Mouse (Mus musculus): ENCODE results near the gene Kctd4. TPM values are rescaled to one million over a fixed set of nuclear protein-coding genes. Genes with fewer than 3 reads are reported as not detected.
"Not testable (repeated sequence)": the region's sequence is repeated elsewhere in the genome, so short reads cannot be mapped to it uniquely, and the experiment has no call there.

Gene Kctd4
- not detected for total RNA-seq (2021)
- long read RNA-seq, experiment 1: 0 reads
- long read RNA-seq, experiment 2: 0 reads

DNA sequence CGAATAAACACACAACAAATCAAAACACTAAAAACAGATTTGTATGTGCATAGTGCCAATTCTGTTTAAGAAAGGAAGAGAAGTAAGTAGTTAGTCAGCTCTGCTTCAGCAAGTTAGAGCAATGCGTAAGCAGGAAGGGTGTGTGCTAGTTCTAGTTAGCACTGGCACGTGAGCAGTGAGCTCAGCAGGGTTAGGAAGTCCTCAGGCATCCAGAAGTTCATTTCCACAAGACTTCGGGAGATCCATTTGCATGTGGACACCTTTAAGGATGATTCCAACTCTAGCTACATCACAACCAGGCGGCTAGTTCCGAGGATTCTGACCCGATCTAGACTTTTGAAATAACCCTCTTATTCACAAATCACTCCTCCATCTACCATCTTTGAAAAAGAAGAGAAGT lies at the start of gene Kctd4:
TSS of gene Kctd4 (plus strand) at position 244 of the 400 bp plus-strand sequence.
- DNase-seq (ENCODE audit: low spot score): no peak

DNA sequence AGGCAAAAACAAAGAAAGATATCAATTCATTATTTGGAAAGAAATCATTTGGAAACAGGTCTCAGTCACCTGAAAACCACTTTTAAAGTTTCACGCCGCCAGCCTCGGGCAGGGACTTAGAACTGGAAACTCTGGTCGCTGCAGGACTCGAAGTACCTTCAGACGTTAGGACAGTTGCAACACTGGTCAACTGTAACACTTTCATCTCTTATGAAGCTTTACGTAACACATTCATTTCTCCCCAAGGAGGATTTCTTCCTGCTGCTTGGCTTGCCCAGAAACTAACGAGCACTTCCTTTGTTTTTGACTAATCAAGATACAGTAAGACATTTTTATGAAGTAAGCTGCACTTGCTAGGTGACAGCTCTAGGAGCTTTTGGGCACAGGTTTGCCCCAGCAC lies 47.9 kb upstream of the Kctd4 start:
- DNase-seq (ENCODE audit: low spot score): no peak

DNA sequence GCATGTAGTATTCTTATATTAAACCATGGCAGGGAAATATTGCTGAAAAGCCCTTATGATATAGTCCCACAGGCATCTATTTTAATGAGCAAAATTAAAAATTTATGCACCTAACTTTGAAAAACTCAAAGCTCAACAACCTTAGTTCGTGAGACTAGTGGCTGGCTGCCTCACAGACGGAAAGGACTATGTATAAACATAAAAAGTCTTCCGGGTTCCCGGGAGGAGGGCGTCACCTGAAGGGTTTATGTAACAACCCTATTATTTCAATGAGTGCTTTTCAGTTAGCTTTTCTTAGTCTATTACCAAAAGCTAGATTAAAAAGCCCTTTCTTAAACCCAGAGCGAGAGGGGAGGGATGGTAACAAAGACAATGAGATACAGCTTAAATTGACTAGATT lies 42.8 kb upstream of the Kctd4 start:
- DNase-seq (ENCODE audit: low spot score): no peak

DNA sequence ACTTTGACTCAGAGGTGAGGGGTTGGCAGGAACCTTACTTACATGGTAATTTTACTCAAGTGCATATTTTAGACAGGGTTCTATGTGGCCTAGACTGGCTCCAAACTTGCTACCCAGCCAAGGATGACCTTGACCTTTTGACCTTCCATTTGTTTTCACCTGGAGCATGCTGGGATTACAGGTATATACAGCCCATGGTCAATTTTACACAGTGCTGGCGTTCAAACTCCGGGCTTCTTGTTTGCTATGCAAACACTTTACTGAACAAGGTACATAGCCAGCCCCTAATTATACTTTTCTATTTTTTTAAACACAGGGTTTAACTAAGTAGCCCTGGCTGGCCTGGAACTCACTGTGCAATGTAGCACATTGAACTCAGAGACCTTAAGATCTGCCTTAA lies 42.1 kb upstream of the Kctd4 start:
- no peak for DNase-seq (ENCODE audit: low spot score)

DNA sequence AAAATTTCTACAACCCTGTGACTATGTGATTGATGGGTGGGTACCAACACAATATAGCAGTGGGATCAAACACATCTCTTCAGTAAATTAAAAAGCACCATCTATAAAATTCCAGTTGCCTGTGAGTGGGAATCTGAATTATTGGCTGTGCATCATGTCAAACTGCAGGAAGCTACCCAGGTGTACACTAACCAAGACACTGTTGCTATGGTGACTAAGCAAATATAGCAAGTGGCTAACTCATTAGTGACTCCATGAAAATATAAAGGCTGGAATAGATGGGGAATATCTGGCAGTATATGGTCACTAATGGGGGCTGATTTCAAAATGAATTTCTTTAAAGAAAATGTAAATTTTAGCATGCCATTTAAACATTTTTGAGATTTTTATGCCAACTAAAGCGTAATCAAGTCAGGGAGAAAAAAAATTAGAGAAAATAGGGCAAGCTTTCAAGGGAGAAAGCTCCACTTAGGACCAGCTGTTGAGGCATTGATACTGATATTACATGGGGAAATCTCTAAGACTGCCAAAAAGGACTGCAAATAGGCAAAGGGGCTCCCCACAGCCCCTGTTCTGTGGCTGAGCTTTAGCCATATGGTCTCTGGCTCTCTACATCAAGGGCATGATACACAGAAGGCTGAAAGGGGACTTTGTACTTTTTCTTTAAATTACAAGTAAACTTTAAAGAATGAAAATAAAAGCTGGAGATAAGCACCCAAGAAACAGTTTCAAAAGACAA lies 31.3 kb upstream of the Kctd4 start:
- DNase-seq (ENCODE audit: low spot score): no peak

DNA sequence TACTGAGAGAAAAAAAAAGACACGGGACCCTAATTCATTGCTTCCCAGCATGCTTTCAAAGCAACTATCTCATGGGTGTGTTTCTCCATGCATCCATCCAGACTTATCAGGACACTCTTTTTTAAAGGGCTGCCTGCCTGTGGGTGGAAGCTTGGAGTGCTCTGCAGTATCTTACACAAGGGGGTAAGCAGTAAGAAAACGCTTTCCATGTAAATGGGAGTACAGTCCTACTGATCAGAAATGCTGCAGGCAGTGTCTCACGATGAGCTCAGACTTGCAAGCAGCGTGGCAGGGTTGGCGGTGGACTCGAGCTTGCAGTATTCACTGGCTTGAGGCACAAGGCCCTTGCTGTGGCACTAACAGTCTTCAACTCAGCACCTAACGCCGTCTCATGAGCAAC lies 25.1 kb upstream of the Kctd4 start:
- DNase-seq (ENCODE audit: low spot score): not testable (repeated sequence)

DNA sequence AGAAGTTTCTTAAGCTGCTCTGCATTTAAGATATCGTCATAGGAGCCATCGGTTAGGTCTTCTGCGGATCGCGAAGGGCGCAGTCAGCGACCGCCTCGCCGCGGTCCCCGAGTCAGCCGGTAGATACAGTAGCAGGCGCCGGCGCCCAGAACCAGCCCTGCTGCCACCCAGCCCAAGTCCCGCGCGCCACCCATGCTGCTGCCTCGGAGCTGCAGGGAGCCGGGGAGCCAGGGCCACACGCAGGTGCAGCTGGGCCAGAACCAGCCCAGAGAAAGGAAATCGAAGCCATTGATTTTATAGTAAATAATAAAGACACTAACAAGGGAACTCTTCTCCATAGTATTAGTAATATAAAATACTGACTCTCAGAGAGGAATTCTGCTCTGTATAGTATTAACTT lies 23.5 kb upstream of the Kctd4 start:
- no peak for DNase-seq (ENCODE audit: low spot score)

DNA sequence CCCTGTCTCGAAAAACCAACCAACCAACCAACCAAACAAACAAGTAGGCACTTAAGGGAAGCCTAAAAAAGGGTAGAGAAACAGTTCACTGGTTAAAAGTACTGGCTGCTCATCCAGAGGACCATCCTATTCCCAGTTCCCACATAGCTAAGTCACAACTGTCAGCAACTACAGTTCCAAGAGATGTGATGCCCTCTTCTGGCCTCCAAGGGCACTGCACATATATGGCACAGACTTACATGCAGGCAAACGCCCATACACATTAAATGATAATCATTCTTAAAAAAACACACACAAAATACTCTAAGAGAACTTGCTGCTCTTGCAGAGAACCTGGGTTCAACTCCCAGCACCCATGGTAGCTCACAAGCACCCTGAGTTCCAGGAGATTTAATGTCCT lies 20.4 kb upstream of the Kctd4 start:
- no peak for DNase-seq (ENCODE audit: low spot score)

DNA sequence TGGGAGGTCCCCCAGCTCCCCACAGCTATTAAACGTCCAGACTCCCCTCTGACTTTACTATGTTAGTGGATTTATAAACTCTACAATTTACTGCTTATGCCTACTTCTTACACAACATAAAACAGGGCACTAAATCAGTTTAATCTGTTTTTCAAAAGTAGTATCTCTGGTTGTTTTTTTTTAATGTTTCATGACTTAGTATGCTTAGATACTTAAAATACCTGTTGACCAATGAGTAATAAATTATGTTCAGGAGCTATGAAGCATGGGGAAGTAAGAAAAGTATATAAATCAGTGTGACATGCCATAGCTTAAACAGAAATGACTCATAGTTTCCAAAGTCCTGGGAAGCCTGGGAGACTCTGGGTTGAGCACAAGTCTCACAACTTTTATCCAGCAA lies 17.1 kb upstream of the Kctd4 start:
- DNase-seq (ENCODE audit: low spot score): no peak

DNA sequence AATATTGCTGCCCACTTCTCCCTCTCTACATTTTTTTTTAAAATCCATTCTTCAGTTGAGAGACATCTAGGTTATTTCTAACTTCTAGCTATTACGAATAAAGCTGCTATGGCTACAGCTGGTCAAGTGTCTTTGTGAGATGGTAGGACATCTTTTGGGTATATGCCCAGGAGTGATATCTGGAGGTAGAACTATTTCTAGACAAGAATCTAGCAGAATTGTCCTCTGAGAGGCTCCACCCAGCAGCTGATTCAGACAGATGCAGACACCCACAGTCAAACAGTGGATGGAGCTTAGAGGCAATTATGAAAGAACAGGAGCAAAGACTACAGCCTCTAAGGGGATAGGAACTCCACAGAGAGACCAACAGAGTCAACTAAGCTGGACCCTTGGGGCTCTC lies 13.3 kb upstream of the Kctd4 start:
- DNase-seq (ENCODE audit: low spot score): no peak

DNA sequence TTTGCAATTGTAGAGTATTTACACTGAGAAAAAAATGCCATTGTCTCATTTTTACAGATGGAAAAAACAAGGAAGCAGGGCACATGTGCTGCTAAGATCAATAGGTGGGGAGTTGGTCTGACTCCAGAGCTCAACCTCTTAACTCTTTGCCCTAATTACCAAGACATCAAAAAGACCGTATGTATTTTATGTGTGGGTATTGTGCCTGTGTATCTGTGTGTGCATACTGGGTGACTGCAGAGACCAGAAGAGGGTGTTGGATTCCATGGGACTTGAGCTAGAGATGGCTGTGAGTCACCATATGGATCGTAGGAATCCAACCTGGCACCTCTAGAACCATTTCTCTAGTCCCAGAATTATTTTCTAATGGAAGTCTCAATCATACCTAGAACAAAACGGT lies 12.4 kb upstream of the Kctd4 start:
- DNase-seq (ENCODE audit: low spot score): no peak

DNA sequence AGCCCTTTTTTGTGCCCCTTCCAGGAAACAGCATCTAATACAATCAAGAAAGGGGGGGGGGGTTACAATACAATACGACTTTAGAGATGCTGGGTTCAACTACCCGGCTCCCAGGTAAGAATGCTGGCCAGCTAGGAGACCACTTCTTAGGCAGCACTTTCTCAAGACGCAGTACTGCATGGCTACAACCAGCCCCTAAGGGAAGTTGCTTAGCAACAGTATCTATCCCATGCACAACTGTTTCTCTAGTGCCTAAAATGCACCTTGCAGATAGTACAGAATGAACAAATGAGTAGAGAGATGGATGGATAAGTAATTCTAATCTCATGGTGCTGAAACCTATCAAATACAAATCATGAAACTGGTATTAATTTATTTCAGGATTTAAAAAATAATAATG lies 7.1 kb upstream of the Kctd4 start:
- no peak for DNase-seq (ENCODE audit: low spot score)

DNA sequence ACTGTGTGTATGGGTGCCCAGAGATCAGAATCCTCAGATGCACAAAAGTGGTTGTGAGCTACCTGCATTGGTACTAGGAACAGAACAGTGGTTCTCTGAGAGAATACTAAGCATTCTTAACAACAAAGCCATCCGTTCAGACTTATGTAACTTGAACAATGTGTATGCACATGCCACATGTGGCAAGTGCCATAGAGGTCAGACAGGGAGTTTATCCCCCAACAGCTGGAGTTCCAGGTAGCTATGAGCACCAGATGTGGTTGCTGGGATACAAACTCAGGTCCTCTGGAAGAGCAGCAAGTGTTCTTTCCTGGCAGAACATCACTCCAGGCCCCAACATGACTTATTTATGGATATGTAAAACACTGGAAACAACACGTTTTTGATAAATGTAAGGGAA lies 1.8 kb upstream of the Kctd4 start:
- DNase-seq (ENCODE audit: low spot score): no peak

DNA sequence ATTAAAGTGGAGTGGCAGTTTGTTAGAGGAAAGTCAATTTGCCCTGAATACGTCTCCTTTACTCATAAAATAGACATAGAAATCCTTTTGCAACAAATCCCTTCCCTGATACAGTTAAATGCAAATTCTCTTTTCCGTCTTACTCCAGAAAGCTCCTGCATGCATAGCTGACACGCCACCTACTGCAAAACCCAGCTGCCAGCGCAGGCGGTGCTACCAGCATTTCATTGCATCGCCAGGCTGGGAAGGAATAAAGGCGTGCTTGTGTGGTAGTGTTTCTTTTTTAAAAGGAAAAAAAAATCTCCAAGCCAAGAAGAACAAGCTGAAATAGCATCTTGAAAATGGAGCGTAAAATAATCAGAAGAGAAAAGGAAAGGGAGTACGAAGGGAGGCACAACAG lies 7.4 kb downstream of the Kctd4 start:
- no peak for DNase-seq (ENCODE audit: low spot score)

DNA sequence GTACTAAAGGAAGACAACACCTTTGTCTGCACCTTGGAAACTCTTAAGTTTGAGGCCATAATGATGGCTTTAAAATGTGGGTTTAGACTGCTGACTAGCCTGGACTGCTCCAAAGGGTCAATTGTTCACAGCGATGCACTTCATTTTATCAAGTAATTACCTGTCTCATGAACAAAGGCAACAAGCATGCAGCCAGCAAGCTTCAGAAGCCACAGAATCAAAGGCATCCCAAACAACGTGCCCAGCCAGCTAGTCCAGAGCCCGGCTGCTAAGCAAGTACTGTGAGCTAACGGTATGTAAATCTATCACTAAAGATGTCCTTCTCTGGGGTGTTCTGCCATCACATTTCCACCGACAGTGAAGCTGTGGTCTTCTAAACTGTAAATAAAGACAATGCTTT lies 8.4 kb downstream of the Kctd4 start:
- DNase-seq (ENCODE audit: low spot score): no peak

DNA sequence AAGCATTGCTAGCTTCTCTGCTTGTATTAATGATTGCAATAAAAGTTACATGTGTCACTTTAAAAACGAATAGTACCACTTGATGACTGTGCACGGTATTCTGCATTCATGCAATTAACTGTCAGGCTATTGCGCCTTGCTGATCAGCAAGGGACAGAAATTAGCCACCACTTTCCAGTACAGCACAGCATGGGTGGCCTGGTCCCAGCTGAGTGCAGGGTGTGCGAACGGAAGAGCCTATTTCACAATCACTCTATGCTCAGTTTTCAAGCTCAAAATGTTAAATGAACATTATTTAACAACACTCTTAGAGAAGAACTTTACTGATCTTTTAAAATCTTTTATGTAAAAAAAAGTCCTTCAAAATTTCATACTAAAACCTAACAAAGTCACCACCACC lies 9.2 kb downstream of the Kctd4 start:
- no peak for DNase-seq (ENCODE audit: low spot score)

DNA sequence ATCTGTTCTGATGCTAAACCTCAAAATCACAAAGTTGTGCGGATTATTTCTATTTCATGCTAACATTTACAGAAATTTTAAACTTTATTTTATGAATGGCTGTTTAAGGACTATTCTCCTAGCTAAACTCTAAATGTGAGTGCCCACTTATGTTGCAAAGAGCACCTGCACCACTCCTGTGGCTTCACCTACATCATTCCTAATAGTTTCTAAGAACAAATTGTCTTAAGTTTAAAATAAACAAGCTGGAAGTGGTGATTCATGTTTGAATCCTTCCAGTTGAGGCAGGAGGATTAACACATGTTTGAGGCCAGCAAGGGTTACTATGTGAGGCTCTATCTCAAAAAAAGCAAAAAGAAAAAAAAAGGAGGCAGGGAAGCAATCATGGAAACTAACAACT lies 9.6 kb downstream of the Kctd4 start:
- DNase-seq (ENCODE audit: low spot score): no peak

DNA sequence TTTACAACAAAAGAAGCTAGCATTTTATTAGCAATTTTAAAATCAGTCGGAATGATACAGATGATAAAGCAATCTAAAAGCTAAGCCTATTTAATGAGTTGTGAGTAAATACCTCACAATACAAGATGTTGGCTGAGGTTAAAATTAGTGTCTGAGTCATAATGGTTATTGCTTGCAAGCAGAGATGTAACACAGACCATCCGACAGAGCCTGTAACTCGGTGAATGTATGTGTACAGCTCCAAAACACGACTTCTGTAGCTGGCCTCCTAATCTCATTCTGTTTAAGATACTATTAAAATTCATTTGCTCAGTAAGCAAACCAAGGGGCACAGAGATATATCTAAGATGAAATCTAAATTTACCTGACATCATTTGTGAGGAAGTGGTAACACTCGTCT lies 12.5 kb downstream of the Kctd4 start:
- no peak for DNase-seq (ENCODE audit: low spot score)

DNA sequence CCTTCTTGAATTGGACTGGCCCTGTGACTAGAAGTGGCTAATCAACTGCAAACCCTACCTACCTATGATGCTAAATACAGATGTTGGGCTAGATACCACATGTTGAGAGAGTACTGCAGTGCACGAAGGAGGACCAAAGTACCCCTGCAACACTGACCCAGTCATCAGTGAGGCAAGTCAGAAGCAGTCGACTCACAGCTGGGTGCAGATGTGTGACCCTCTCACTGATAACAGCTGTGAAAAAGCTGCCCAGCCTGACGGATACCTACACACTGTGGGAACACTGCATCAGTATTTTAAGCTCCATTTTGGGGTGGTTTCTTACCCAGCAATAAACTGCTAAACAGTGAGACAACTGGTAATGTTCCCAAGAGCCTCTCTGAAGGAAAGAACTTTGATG lies 21.3 kb downstream of the Kctd4 start:
- DNase-seq (ENCODE audit: low spot score): no peak

DNA sequence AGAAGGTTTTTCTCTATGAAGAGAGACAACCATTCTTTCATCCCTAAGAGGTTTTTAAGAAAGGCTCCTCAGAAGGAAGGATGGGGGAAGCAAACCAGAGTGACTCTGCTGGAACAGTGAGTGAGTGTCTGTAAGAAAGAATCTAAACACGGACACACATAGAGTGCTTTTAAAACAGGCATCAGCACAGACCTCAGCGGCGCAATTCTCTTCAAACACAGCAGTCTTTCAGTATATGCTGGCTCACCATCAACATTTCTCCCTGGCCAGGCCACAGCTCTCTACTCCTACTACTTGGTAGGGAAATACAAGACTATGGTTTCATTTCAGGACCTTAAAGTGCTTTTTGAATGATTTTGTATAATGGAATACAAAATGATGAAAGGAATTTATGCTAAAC lies 26.4 kb downstream of the Kctd4 start:
- DNase-seq (ENCODE audit: low spot score): no peak

DNA sequence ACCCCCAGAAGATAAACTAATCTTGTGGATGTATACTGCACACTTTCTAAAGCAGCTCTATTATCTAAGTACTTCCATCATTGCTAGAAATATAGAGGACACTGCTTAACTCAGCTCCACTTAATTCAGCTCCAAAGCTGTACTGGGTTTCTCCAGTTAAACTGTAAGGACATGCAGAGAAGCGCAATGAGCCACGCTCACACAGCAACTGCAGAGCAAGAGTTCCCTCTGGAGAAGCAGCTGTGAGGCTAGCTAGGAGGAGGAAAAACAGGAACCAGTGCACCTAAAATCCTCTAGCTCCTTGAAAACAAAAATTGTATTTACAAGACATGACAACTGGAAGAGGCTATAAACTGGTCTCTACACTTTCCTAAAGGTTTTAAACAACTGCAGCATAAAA lies 29.1 kb downstream of the Kctd4 start:
- no peak for DNase-seq (ENCODE audit: low spot score)

DNA sequence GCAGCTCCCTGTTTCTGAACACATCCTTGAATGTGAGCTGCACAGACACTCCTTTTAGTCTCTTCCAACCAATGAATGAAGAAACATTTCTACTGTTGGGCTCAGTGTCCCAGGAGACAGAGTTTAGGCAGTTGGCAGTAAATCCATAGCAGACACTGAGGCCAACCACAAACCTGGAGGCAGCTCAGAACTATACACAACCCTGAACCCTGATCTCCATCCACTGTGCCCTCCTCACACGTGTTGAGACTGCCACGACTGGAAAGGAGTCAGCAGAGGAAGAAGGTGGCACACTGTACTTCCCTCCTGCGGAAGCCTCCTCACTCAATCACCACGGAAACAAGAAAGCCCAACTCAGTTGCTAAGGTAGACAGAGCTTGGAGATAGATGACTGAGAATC lies 30.3 kb downstream of the Kctd4 start:
- DNase-seq (ENCODE audit: low spot score): no peak

DNA sequence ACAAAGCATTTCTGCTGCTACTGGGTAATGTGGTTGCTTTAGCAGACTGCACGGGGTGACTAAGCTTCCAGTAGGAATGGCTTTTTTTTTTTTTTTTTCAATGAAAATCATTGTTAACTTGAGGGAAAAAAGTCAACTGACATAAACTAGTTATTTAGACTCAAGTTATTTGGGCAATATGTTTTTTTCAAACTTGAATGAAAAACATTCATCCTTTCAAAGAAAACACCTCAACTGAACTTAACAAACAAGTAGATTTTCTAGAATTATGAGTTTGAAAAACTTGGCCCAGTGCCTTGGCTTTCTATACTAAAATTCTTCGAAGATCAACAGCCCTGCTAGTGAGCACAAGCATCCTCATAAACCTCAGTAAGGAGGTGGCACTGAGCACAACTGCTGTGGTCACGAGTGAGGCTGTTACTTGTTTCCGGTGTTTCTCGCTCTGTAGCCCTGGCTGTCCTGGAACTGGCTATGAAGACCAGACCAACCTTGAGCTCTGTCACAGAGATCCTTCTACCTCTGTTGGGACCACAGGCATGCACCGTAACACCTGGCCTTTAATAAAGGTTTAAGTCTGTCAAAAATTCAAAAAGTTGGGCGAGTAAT lies 32.2 kb downstream of the Kctd4 start:
- no peak for DNase-seq (ENCODE audit: low spot score)

DNA sequence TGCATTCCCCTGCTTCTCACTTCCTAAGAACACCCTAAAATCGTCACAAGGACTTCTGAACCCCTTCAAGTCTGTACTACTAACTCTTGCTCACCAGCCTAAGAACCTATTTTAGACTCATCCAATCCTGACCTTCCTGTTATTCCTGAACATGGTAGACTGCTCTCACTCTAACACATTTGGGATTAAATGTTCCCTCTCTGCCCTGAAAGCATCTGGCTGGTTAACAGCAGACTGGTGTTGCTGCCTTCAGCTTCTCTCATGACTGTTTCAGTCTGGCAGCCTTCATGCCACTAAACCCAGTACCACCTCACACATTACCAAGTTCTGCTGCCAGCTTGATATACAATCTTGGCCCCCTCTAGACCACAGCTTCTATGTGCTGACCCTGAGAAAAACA lies 34.4 kb downstream of the Kctd4 start:
- no peak for DNase-seq (ENCODE audit: low spot score)

Data from gastrocnemius, adult 18-20 months (tissue).